Mouse (Mus musculus) ES-E14 (cell line): Measurements from ENCODE around the gene Inava. TPM values are rescaled to one million over a fixed set of nuclear protein-coding genes. Genes with fewer than 3 reads are reported as not detected.

Source experiments
- DNase-seq: peaks from one replicate; pipeline ENCODE4 v3.0.0-alpha.2; 2013; ENCODE audit warnings: low read depth, low spot score
- H3K27ac ChIP-seq: 2 replicates; pipeline ENCODE4 v1.5.1; 2012; ENCODE audit warnings: low read depth, mild to moderate bottlenecking, low read length, moderate library complexity, mixed read lengths; ENCODE audit not compliant: poor library complexity, insufficient read depth, severe bottlenecking
- H3K36me3 ChIP-seq: 2 replicates; pipeline ENCODE4 v1.6.1; 2012; ENCODE audit warnings: mild to moderate bottlenecking, low read length, moderate library complexity, mixed read lengths; ENCODE audit not compliant: control insufficient read depth, poor library complexity, insufficient read depth, severe bottlenecking
- H3K4me1 ChIP-seq, 2 experiments: fragments of 150-350 bp in 1 of 2; sonication (generic) in 1 of 2; 2 replicates each; pipeline ENCODE4 v1.6.1; 2012; ENCODE audit warnings: low read length in 2 of 2, mild to moderate bottlenecking in 1 of 2, mixed read lengths in 1 of 2; ENCODE audit not compliant: control insufficient read depth in 2 of 2, insufficient read depth in 2 of 2, poor library complexity in 1 of 2
- H3K4me3 ChIP-seq, 2 experiments: fragments of 150-350 bp in 1 of 2; sonication (generic) in 1 of 2; 2 replicates each; pipeline ENCODE4 v1.5.1; 2012; ENCODE audit warnings: low read length in 2 of 2, low read depth in 1 of 2, mild to moderate bottlenecking in 1 of 2, mixed read lengths in 1 of 2; ENCODE audit not compliant: insufficient read depth in 1 of 2, poor library complexity in 1 of 2, severe bottlenecking in 1 of 2
- H3K9ac ChIP-seq: 2 replicates; pipeline ENCODE4 v1.6.1; 2012; ENCODE audit warnings: low read depth, mild to moderate bottlenecking, low read length, mixed read lengths; ENCODE audit not compliant: poor library complexity, insufficient read depth, severe bottlenecking
- H3K9me3 ChIP-seq: fragments of 150-350 bp; sonication (generic); 2 replicates; pipeline ENCODE4 v1.6.1; 2012; ENCODE audit warnings: low read depth, mild to moderate bottlenecking, low read length; ENCODE audit not compliant: control insufficient read depth, insufficient read depth
- CHD2 ChIP-seq: IDR thresholded peaks from 2 replicates; pipeline ENCODE4 v1.6.1; 2014; ENCODE audit warnings: mild to moderate bottlenecking, low read depth, low read length, inconsistent platforms
- HCFC1 ChIP-seq: IDR thresholded peaks from 2 replicates; pipeline ENCODE4 v1.6.1; 2012; ENCODE audit warnings: low read length, inconsistent platforms, borderline replicate concordance; ENCODE audit not compliant: insufficient read depth
- MAFK ChIP-seq: IDR thresholded peaks from 2 replicates; pipeline ENCODE4 v1.6.1; 2014; ENCODE audit warnings: mild to moderate bottlenecking, low read depth, low read length, inconsistent platforms; ENCODE audit not compliant: insufficient read depth
- ZC3H11A ChIP-seq: IDR thresholded peaks from 2 replicates; pipeline ENCODE4 v1.6.1; 2012; ENCODE audit warnings: low read depth, mild to moderate bottlenecking, inconsistent platforms, low read length, borderline replicate concordance
- ZNF384 ChIP-seq: IDR thresholded peaks from 2 replicates; pipeline ENCODE4 v1.6.1; 2012; ENCODE audit warnings: low read depth, low read length, inconsistent platforms
- in situ Hi-C, 2 experiments: fragments of 600-800 bp; cut with MboI; formaldehyde crosslinking; loops; one replicate each; pipeline ENCODE4 v1.15.1; 2025; ENCODE audit warnings: low sequenced_read_pairs in 2 of 2, inconsistent platforms in 1 of 2; ENCODE audit not compliant: unreplicated experiment in 2 of 2
- total RNA-seq: library from RNA; depleted of rRNA; stranded (reverse); fragments of 300-350 nt; gene quantifications from 2 replicates; pipeline ENCODE4 v1.2.3, GENCODE M21; 2012

Inava gene
- total RNA-seq, 1 experiment = 8.5 TPM

- H3K36me3 ChIP-seq = peaks cover 33% of the 10 kb centered on the region
- no peak overlapping the region; the same call in 1 of the 2 replicates for H3K9ac ChIP-seq
- no peaks in the 10 kb centered on the region for H3K9me3 ChIP-seq
- no peak overlapping the region for H3K4me3 ChIP-seq
- no peak for DNase-seq
- in situ Hi-C loops = no loop called here
- peaks cover 5 to 42% of the 10 kb centered on the region in 2 experiments; a peak in 3 of 4 replicates for H3K4me1 ChIP-seq
- TF ChIP-seq ZC3H11A = no peak
- no peak for TF ChIP-seq CHD2
- no peak for TF ChIP-seq ZNF384
- no peak for TF ChIP-seq HCFC1
- TF ChIP-seq MAFK = no peak
- H3K27ac ChIP-seq = no peak overlapping the region
Observed at GRCm38 (mm10) chr1:136229040-136229373, 5.1 kb downstream of the Inava start.

GRCm38 (mm10) chr1:136228328-136229039, 5.6 kb downstream of the Inava start:
- Histone ChIP-seq H3K9me3 (no peaks in the 10 kb centered on the region), H3K4me1 (peaks cover 5 to 42% of the 10 kb centered on the region in 2 experiments; a peak in 3 of 4 replicates), H3K36me3 (peaks cover 36% of the 10 kb centered on the region), H3K27ac (no peak overlapping the region), H3K9ac (no peak overlapping the region; the same call in 1 of the 2 replicates), H3K4me3 (no peak overlapping the region)
- no peak for TF ChIP-seq CHD2
- TF ChIP-seq MAFK = no peak
- TF ChIP-seq ZC3H11A = no peak
- no peak for TF ChIP-seq ZNF384
- no peak for TF ChIP-seq HCFC1
- in situ Hi-C loops = no loop called here
- no peak for DNase-seq

- no peak overlapping the region for H3K9ac ChIP-seq
- H3K9me3 ChIP-seq = no peaks in the 10 kb centered on the region
- H3K4me1 ChIP-seq = peaks cover 5 to 42% of the 10 kb centered on the region in 2 experiments; a peak in 3 of 4 replicates
- no peak for TF ChIP-seq HCFC1
- TF ChIP-seq ZNF384 = no peak
- no peak for TF ChIP-seq MAFK
- no peak for TF ChIP-seq CHD2
- TF ChIP-seq ZC3H11A = no peak
- peaks cover 39% of the 10 kb centered on the region for H3K36me3 ChIP-seq
- in situ Hi-C loops = no loop called here
- DNase-seq = no peak
- H3K27ac ChIP-seq = no peak overlapping the region
- H3K4me3 ChIP-seq = no peak overlapping the region
Observed at GRCm38 (mm10) chr1:136227870-136228269, 6.2 kb downstream of the Inava start.

- no peak for DNase-seq
- in situ Hi-C loops = no loop called here
- TF ChIP-seq ZC3H11A (no peak), ZNF384 (no peak), HCFC1 (no peak), MAFK (no peak), CHD2 (no peak)
- Histone ChIP-seq H3K9ac (no peak overlapping the region), H3K4me1 (peaks cover 5 to 38% of the 10 kb centered on the region in 2 experiments; a peak in 3 of 4 replicates), H3K9me3 (no peaks in the 10 kb centered on the region), H3K4me3 (no peak overlapping the region), H3K27ac (no peak overlapping the region), H3K36me3 (peaks cover 41% of the 10 kb centered on the region)
Observed at GRCm38 (mm10) chr1:136226626-136227025, 7.4 kb downstream of the Inava start.
